Mouse (Mus musculus) midbrain, embryonic 16.5 days (tissue): ENCODE data around the gene Clasrp. TPM values are rescaled to one million over a fixed set of nuclear protein-coding genes. Genes with fewer than 3 reads are reported as not detected.

Experiments
- ATAC-seq: fragments of 200-750 bp; cut with Nextera tagmentation; 2 replicates; pipeline ENCODE4 v1.8.0; 2017; ENCODE audit warnings: moderate TSS enrichment
- H3K27ac ChIP-seq: fragments of 300-500 bp; sonication (generic); 2 replicates; pipeline ENCODE4 v1.5.1; 2014; ENCODE audit warnings: mild to moderate bottlenecking, low read length, mixed read lengths
- H3K27me3 ChIP-seq: fragments of 300-500 bp; sonication (generic); 2 replicates; pipeline ENCODE4 v1.6.1; 2014; ENCODE audit warnings: low read depth, low read length, mixed read lengths; ENCODE audit not compliant: control insufficient read depth, insufficient read depth
- H3K36me3 ChIP-seq: fragments of 300-500 bp; sonication (generic); 2 replicates; pipeline ENCODE4 v1.6.1; 2014; ENCODE audit warnings: mild to moderate bottlenecking, low read length, moderate library complexity, mixed read lengths; ENCODE audit not compliant: control insufficient read depth, insufficient read depth
- H3K4me1 ChIP-seq: fragments of 300-500 bp; sonication (generic); 2 replicates; pipeline ENCODE4 v1.6.1; 2014; ENCODE audit warnings: mild to moderate bottlenecking, low read length, mixed read lengths; ENCODE audit not compliant: control insufficient read depth, insufficient read depth
- H3K4me2 ChIP-seq: fragments of 300-500 bp; sonication (generic); 2 replicates; pipeline ENCODE4 v1.6.1; 2014; ENCODE audit warnings: mild to moderate bottlenecking, low read length, mixed read lengths
- H3K4me3 ChIP-seq: fragments of 300-500 bp; sonication (generic); 2 replicates; pipeline ENCODE4 v1.5.1; 2014; ENCODE audit warnings: low read depth, mild to moderate bottlenecking, low read length, moderate library complexity, mixed read lengths
- H3K9ac ChIP-seq: fragments of 300-500 bp; sonication (generic); 2 replicates; pipeline ENCODE4 v1.6.1; 2014; ENCODE audit warnings: low read depth, low read length, mixed read lengths
- H3K9me3 ChIP-seq: fragments of 300-500 bp; sonication (generic); replicated peaks from 2 replicates; pipeline ENCODE4 v1.6.1; 2014; ENCODE audit warnings: mild to moderate bottlenecking, low read length, mixed read lengths; ENCODE audit not compliant: control insufficient read depth, poor library complexity, severe bottlenecking
- WGBS: fragments of 180-500 bp; shearing (Covaris S2); extraction: QIAGEN DNeasy Blood & Tissue Kit; methylation state at CpG from one replicate; pipeline ENCODE4 v1.1.7; 2014; 5-methylcytosine and 5-hydroxymethylcytosine counted together
- polyA plus RNA-seq: library from polyadenylated mRNA; unstranded; fragments of >200 nt; fragmentation: Nextera tagmentation; extraction: Ambion mirVana; gene quantifications from 2 replicates; pipeline ENCODE4 v1.2.1, GENCODE M21; 2015

Clasrp gene
- polyA plus RNA-seq, 1 experiment from 2014 or later = 58.6 TPM

- Histone ChIP-seq H3K9ac (no peak overlapping the region), H3K4me1 (no peaks in the 10 kb centered on the region), H3K4me3 (no peak overlapping the region), H3K4me2 (no peak overlapping the region), H3K27ac (no peak overlapping the region), H3K36me3 (peaks cover 52% of the 10 kb centered on the region), H3K9me3 (no peaks in the 10 kb centered on the region), H3K27me3 (no peaks in the 10 kb centered on the region)
- 95% methylated on average over 10 of the region's 10 CpGs for WGBS
- no peak for ATAC-seq
Observed at GRCm38 (mm10) chr7:19593061-19593730, 11.1 kb downstream of the Clasrp start.

- Histone ChIP-seq H3K4me2 (no peak overlapping the region), H3K27ac (no peak overlapping the region), H3K4me1 (no peaks in the 10 kb centered on the region), H3K9ac (no peak overlapping the region), H3K9me3 (no peaks in the 10 kb centered on the region), H3K27me3 (no peaks in the 10 kb centered on the region), H3K36me3 (peaks cover 74% of the 10 kb centered on the region), H3K4me3 (no peak overlapping the region)
- 54% methylated on average over 3 of the region's 3 CpGs for WGBS
- ATAC-seq = peak; percentile 52
Observed at GRCm38 (mm10) chr7:19589917-19590316, 14.4 kb downstream of the Clasrp start.

- Histone ChIP-seq H3K9me3 (no peaks in the 10 kb centered on the region), H3K27me3 (no peaks in the 10 kb centered on the region), H3K4me3 (no peak overlapping the region), H3K4me2 (no peak overlapping the region), H3K9ac (no peak overlapping the region), H3K4me1 (no peaks in the 10 kb centered on the region), H3K27ac (no peak overlapping the region), H3K36me3 (peaks cover 79% of the 10 kb centered on the region)
- ATAC-seq = no peak
- WGBS = 50% methylated on average over 3 of the region's 3 CpGs
Observed at GRCm38 (mm10) chr7:19589207-19589606, 15.1 kb downstream of the Clasrp start.

- H3K4me3 ChIP-seq = no peak overlapping the region
- H3K9ac ChIP-seq = no peak overlapping the region
- WGBS = 80% methylated on average over 45 of the region's 46 CpGs
- peaks cover 79% of the 10 kb centered on the region for H3K36me3 ChIP-seq
- no peaks in the 10 kb centered on the region for H3K9me3 ChIP-seq
- H3K27me3 ChIP-seq = no peaks in the 10 kb centered on the region
- no peak overlapping the region for H3K27ac ChIP-seq
- no peaks in the 10 kb centered on the region for H3K4me1 ChIP-seq
- no peak overlapping the region for H3K4me2 ChIP-seq
- ATAC-seq = no peak
Observed at GRCm38 (mm10) chr7:19586269-19586668, 18.0 kb downstream of the Clasrp start.

GRCm38 (mm10) chr7:19580634-19581033 is 23.7 kb downstream of the Clasrp start:
- Histone ChIP-seq H3K9me3 (no peaks in the 10 kb centered on the region), H3K9ac (no peak overlapping the region), H3K27ac (no peak overlapping the region), H3K4me1 (peaks cover 8% of the 10 kb centered on the region), H3K4me3 (no peak overlapping the region), H3K4me2 (no peak overlapping the region), H3K36me3 (peaks cover 41% of the 10 kb centered on the region), H3K27me3 (peaks cover 38% of the 10 kb centered on the region)
- 91% methylated on average over 8 of the region's 8 CpGs for WGBS
- no peak for ATAC-seq

- no peak for ATAC-seq
- Histone ChIP-seq H3K9me3 (no peaks in the 10 kb centered on the region), H3K9ac (no peak overlapping the region), H3K4me3 (no peak overlapping the region), H3K4me2 (no peak overlapping the region), H3K27me3 (peaks cover 42% of the 10 kb centered on the region), H3K27ac (no peak overlapping the region), H3K36me3 (peaks cover 38% of the 10 kb centered on the region), H3K4me1 (peaks cover 8% of the 10 kb centered on the region)
- 86% methylated on average over 10 of the region's 10 CpGs for WGBS
Observed at GRCm38 (mm10) chr7:19579751-19580150, 24.5 kb downstream of the Clasrp start.

- ATAC-seq = no peak
- Histone ChIP-seq H3K27ac (no peak overlapping the region), H3K4me1 (peaks cover 8% of the 10 kb centered on the region), H3K4me3 (no peak overlapping the region), H3K27me3 (peaks cover 42% of the 10 kb centered on the region), H3K9me3 (no peaks in the 10 kb centered on the region), H3K4me2 (no peak overlapping the region), H3K36me3 (peaks cover 25% of the 10 kb centered on the region), H3K9ac (no peak overlapping the region)
- WGBS = 61% methylated on average over 4 of the region's 4 CpGs
Observed at GRCm38 (mm10) chr7:19578436-19578835, 25.9 kb downstream of the Clasrp start.

- H3K27ac ChIP-seq = no peak overlapping the region
- ATAC-seq = no peak
- H3K4me1 ChIP-seq = peaks cover 8% of the 10 kb centered on the region
- no peaks in the 10 kb centered on the region for H3K9me3 ChIP-seq
- H3K36me3 ChIP-seq = peaks cover 21% of the 10 kb centered on the region
- peak overlapping the region; percentile 63; the same call in 1 of the 2 replicates for H3K4me2 ChIP-seq
- peaks cover 42% of the 10 kb centered on the region for H3K27me3 ChIP-seq
- H3K4me3 ChIP-seq = peak overlapping the region; percentile 34; the same call in 1 of the 2 replicates
- WGBS = 20% methylated on average over 10 of the region's 10 CpGs
- H3K9ac ChIP-seq = no peak overlapping the region
Observed at GRCm38 (mm10) chr7:19577877-19578414, 26.3 kb downstream of the Clasrp start.

GRCm38 (mm10) chr7:19577141-19577852 is 27.0 kb downstream of the Clasrp start, which contains the start of the genes Zfp296 and Gemin7:
TSS of gene Zfp296 (plus strand) at chr7:19577287.
TSS of gene Gemin7 (minus strand) at chr7:19577595.
- peak within 1 kb of the TSS; percentile 34 for H3K4me3 ChIP-seq
- peaks cover 13% of the 10 kb centered on the region for H3K4me1 ChIP-seq
- under 1% methylated on average over 54 of the region's 56 CpGs for WGBS
- H3K9me3 ChIP-seq = no peaks in the 10 kb centered on the region
- H3K4me2 ChIP-seq = peak within 1 kb of the TSS; percentile 63
- peak within 1 kb of the TSS; percentile 55 for H3K9ac ChIP-seq
- H3K27ac ChIP-seq = no peak within 1 kb of the TSS
- H3K36me3 ChIP-seq = peaks cover 15% of the 10 kb centered on the region
- peaks cover 42% of the 10 kb centered on the region for H3K27me3 ChIP-seq
- no peak for ATAC-seq
